Mouse (Mus musculus): ENCODE data around the gene Caprin1.

Gene Caprin1

DNA sequence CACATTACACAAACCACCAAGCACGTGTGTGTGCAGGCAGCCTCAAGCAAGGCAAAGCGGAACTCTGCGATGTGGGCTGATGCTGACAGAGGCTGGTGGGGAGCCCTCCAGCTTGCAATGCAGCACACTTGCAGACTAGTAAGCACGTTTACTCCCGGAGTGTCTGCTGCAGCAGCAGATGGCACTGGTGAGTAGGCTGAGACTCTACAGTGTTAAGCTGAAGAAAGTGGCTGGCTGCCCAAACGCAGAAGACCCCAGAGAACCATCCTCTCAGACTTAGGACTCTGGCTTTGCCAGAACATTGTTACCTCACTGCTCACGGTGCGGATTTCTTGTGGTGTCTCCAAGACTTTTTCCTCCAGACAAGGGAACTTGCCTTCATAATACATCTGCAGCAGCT is 66.5 kb downstream of the Caprin1 start:
- in situ Hi-C loops (cut with MboI), result no loop called here

DNA sequence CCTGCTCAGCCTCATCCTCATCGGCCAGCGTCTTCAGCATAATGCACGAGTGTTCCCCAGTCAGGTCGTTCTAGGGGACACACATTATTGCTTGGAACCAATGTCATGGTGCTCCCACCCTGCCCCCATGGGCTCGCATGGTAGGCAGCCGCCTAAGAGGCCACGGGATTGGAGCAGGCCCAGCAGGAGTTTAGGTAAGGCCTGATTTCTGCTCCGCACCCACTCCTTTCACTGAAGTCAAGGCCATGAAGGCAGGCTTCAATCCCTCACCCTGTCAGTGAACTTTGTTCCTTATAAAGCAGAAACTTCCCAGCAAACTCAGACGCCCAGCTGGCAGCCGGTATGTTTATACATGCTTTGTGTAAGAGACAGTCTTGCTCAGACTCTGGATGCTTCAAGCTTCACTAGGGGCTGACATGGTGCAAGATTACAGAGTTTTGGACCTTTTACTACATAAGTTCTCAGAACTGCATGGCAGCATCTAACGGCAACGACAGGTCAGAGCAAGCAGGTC is 69.4 kb downstream of the Caprin1 start:
- in situ Hi-C loops (cut with MboI), result no loop called here

DNA sequence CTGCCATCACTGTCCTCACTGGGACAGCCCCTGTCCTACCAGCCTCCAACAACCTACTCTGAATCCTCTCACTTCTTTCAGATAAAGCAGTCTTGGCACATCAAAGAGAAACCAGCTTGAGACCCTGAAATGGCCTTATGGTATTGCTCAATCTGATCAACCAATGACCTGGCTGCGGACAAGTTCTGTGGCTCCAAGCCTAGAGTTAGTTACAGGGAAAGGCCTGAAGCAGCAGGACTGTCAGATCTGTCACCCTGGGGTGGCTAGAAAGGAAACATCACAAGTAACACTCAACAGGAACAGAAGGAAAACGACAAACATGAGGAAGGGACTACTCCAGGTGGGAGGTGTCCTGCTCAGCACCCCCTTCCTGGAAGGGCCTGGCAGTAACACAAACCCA is 72.9 kb downstream of the Caprin1 start:
- in situ Hi-C loops (cut with MboI), result loop anchor here (25.0 kb wide), 1 partner anchor 262 kb away; no protein-coding TSS in a partner anchor

DNA sequence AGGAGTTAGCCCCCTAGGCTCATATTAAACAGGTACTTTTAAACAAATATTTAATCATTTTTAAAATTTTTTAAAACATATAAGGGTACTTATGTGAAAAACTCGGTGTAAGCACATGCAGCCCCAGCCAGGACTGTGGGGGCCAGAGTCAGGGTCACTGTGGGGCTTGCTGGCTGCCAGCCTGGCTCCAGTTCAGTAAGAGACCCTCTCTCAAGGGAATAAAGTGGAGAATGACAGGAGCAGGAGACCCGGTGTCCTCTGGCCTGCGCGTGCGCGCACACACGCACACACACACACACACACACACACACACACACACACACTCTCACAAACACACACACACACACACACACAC is 78.2 kb downstream of the Caprin1 start:
- in situ Hi-C loops (cut with MboI), result loop anchor here (10.0 to 25.0 kb wide), 2 partner anchors 154 to 257 kb away; partner anchors contain the start of gene Abtb2

DNA sequence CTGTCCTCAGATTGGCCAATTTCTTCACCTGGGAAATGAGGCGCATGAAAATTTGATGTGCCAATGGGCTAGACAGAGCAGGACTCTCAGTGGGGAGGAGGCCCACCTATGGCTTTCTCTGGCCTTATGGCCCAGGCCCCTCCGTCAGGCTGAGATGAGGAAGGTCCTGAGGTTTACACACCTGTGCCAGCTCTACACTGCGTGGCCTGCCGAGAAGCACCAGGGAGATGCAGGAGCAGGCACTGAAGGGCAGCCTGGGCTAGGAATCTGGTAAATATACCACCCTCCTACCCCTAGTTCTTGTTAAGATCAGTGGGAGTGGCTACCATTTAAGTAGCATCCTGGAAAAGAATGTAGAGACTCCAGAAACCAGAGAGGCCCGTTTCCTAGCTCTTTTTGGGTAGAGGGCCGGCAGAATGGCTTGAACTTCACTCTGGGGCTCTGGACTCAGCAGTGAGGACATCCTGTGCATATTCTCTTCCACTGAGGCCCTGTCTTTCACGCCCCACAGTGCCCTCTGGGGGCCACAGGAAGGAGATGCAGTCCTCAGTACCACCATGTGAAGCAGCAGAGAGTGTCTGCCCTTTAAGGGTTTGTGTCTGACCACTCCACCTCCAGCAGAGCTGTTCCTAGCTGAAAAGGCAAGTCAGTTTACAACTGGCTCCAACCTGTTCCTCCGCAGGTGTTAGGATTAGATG is 78.7 kb downstream of the Caprin1 start:
- in situ Hi-C loops (cut with MboI), result loop anchor here (10.0 to 25.0 kb wide), 2 partner anchors 154 to 256 kb away; partner anchors contain the start of gene Abtb2

DNA sequence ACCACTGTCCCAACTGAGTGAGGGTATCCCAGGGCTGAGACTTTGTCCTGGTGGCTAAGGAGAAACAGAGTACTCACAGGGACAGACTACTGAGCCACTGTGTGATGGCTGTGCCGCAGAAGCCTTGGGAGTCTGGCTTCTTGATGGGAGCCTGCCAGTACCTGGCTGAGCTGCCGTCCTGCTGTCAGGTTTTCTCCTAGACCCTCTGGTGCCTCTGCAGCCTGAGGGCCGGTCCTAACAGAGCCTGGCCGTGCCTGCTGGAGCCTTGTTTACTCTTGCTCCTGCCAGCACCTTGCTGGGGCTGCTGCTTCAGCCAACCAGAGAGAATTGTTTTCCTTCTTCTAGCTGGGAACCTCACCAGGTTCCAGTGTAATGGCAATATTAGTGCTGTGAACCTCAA is 83.0 kb downstream of the Caprin1 start:
- in situ Hi-C loops (cut with MboI), result loop anchor here (10.0 to 25.0 kb wide), 2 partner anchors 150 to 252 kb away; partner anchors contain the start of gene Abtb2

DNA sequence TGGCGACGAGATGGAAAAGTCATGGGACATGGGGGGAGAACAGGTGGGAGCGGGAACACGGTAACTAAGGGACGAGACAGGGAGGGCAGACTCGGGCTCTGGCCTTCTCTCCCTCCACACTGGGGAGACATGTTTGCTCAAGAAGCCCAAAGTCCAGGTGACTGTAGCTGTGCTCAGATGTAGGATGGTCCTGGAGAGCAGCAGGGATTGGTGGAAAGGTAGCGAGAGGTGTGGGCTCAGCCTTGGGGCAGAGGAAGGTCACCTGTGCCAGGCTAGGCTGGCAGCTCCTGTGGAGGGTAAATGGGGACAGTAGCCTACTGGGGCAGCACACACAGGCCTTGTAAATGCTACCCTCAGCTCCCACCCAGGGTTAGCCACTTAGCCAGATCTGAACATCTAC is 83.6 kb downstream of the Caprin1 start:
- in situ Hi-C loops (cut with MboI), result loop anchor here (10.0 to 25.0 kb wide), 2 partner anchors 149 to 252 kb away; partner anchors contain the start of gene Abtb2

Measured in mature B cell (primary cell).